In the genomic region with DNA sequence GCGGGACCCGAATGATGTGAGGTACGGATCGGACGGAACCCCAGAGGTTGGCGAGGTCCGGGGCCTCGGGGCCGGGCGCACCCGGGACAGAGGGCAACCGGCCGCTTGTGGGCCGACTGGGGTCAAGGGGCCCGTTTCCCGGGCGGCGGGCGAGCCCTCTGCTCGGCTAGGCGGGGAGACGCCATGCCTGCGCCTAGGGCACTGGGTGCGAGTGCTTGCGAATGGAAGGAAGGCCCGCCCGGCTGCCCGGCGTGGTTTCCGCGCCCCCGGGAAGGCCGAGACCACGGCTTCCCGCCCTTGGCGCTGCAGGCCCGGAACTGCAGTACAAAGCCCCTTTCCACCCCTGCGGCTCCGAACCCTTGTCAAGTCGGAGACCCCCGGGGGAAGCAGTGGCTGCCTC, we compare ENCODE assay signal across 7 mouse cellular contexts. TPM values are rescaled to one million over a fixed set of nuclear protein-coding genes. Genes with fewer than 3 reads are reported as not detected.
A peak's percentile ranks its signal among the peaks of the same experiment; 100 is the strongest.
DNase-seq lines count a peak whose midpoint lies in the region; ATAC-seq lines count a peak whose summit lies in the region.

No protein-coding gene starts in this region.

- no peaks in the 10 kb centered on the region for H3K27me3 ChIP-seq in neural tube, embryonic 11.5 days (ENCODE audit: control insufficient read depth, insufficient read depth, low read length)
- H3K27me3 ChIP-seq in embryonic facial prominence, embryonic 11.5 days (ENCODE audit: control insufficient read depth, insufficient read depth, low read length), result no peaks in the 10 kb centered on the region
- H3K27me3 ChIP-seq in hindbrain, embryonic 15.5 days, result no peaks in the 10 kb centered on the region

- H3K27ac ChIP-seq in neural tube, embryonic 11.5 days (ENCODE audit: low read depth, low read length), result peak overlapping the region; percentile 85
- peak overlapping the region; percentile 80 for H3K27ac ChIP-seq in embryonic facial prominence, embryonic 11.5 days (replicated peaks; ENCODE audit: low read depth, low read length)
- peak overlapping the region; percentile 96 for H3K27ac ChIP-seq in hindbrain, embryonic 15.5 days (replicated peaks)

- no peak for DNase-seq in neural tube, embryonic 11.5 days (ENCODE audit: low spot score)
- DNase-seq in neural tube, embryonic 10.5 days (ENCODE audit: extremely low spot score, low spot score), result no peak
- DNase-seq in embryonic facial prominence, embryonic 11.5 days (ENCODE audit: low spot score), result peak; percentile 33
- DNase-seq in lung, postnatal 36 days, result peak; percentile 12
- DNase-seq in thymus, postnatal 14 days, result peak; percentile 73
- no peak for DNase-seq in cerebellum, adult 9-10 months

- WGBS in neural tube, embryonic 11.5 days, result under 1% methylated on average over 41 of the region's 41 CpGs
- under 1% methylated on average over 41 of the region's 41 CpGs for WGBS in embryonic facial prominence, embryonic 11.5 days
- under 1% methylated on average over 38 of the region's 41 CpGs for WGBS in hindbrain, embryonic 15.5 days

- H3K4me3 ChIP-seq in neural tube, embryonic 11.5 days (ENCODE audit: low read depth, low read length), result peak overlapping the region; percentile 99
- peak overlapping the region; percentile 99 for H3K4me3 ChIP-seq in embryonic facial prominence, embryonic 11.5 days (ENCODE audit: low read depth, low read length)
- peak overlapping the region; percentile 95 for H3K4me3 ChIP-seq in hindbrain, embryonic 15.5 days

- peak overlapping the region; percentile 85 for H3K4me2 ChIP-seq in neural tube, embryonic 11.5 days (ENCODE audit: low read depth)
- H3K4me2 ChIP-seq in embryonic facial prominence, embryonic 11.5 days (ENCODE audit: low read depth, low read length), result peak overlapping the region; percentile 58
- peak overlapping the region; percentile 75 for H3K4me2 ChIP-seq in hindbrain, embryonic 15.5 days

- 0 out of 2 replicates have a peak, but pooled peaks cover 4% of the 10 kb centered on the region for H3K4me1 ChIP-seq in neural tube, embryonic 11.5 days (ENCODE audit: control insufficient read depth, insufficient read depth, low read length)
- no peaks in the 10 kb centered on the region for H3K4me1 ChIP-seq in embryonic facial prominence, embryonic 11.5 days (ENCODE audit: control insufficient read depth, insufficient read depth, low read length)
- H3K4me1 ChIP-seq in hindbrain, embryonic 15.5 days (replicated peaks), result peaks cover 15% of the 10 kb centered on the region

- H3K36me3 ChIP-seq in neural tube, embryonic 11.5 days (ENCODE audit: control insufficient read depth, insufficient read depth, low read length), result peaks cover 8% of the 10 kb centered on the region
- peaks cover 10% of the 10 kb centered on the region for H3K36me3 ChIP-seq in embryonic facial prominence, embryonic 11.5 days (replicated peaks; ENCODE audit: control insufficient read depth, insufficient read depth, low read depth, low read length)
- peaks cover 36% of the 10 kb centered on the region for H3K36me3 ChIP-seq in hindbrain, embryonic 15.5 days

- no peaks in the 10 kb centered on the region for H3K9me3 ChIP-seq in neural tube, embryonic 11.5 days (ENCODE audit: control insufficient read depth, low read length)
- H3K9me3 ChIP-seq in embryonic facial prominence, embryonic 11.5 days (replicated peaks; ENCODE audit: control insufficient read depth, low read length), result no peaks in the 10 kb centered on the region
- H3K9me3 ChIP-seq in hindbrain, embryonic 15.5 days, result no peaks in the 10 kb centered on the region

- peak overlapping the region; percentile 99 for H3K9ac ChIP-seq in neural tube, embryonic 11.5 days (ENCODE audit: low read length)
- H3K9ac ChIP-seq in embryonic facial prominence, embryonic 11.5 days (replicated peaks; ENCODE audit: low read length), result peak overlapping the region; percentile 99
- H3K9ac ChIP-seq in hindbrain, embryonic 15.5 days, result peak overlapping the region; percentile 82

- ATAC-seq in neural tube, embryonic 11.5 days (ENCODE audit: insufficient read depth, low FRiP score, low TSS enrichment), result peak; percentile 58
- peak; percentile 72 for ATAC-seq in embryonic facial prominence, embryonic 11.5 days (replicated peaks; ENCODE audit: insufficient number of reproducible peaks, low FRiP score, low TSS enrichment, low read depth)
- ATAC-seq in hindbrain, embryonic 15.5 days (ENCODE audit: low FRiP score, low read depth), result peak; percentile 57

RNA-seq across cellular contexts. Expression of a gene that starts 0.4 kb away (rescaled TPM):
- 96.0 and 101 TPM in 2 replicates for polyA plus RNA-seq in neural tube, embryonic 11.5 days (2014; fragmentation: Nextera tagmentation; extraction: Ambion mirVana)
- polyA plus RNA-seq in embryonic facial prominence, embryonic 11.5 days (2014; fragmentation: Nextera tagmentation; extraction: Ambion mirVana), result 99.3 and 116 TPM in 2 replicates
- 77.8 and 96.2 TPM in 2 replicates for polyA plus RNA-seq in hindbrain, embryonic 15.5 days (2015; fragmentation: Nextera tagmentation; extraction: Ambion mirVana)

RNA-seq across cellular contexts. Expression of a gene that starts 5.8 kb away (rescaled TPM):
- 73.2 and 74.9 TPM in 2 replicates for polyA plus RNA-seq in neural tube, embryonic 11.5 days (2014; fragmentation: Nextera tagmentation; extraction: Ambion mirVana)
- 52.6 and 59.5 TPM in 2 replicates for polyA plus RNA-seq in embryonic facial prominence, embryonic 11.5 days (2014; fragmentation: Nextera tagmentation; extraction: Ambion mirVana)
- polyA plus RNA-seq in hindbrain, embryonic 15.5 days (2015; fragmentation: Nextera tagmentation; extraction: Ambion mirVana), result 153 TPM in 2 replicates

RNA-seq across cellular contexts. Expression of a gene that starts 28.5 kb away (rescaled TPM):
- 55.1 and 58.1 TPM in 2 replicates for polyA plus RNA-seq in neural tube, embryonic 11.5 days (2014; fragmentation: Nextera tagmentation; extraction: Ambion mirVana)
- 62.8 and 71.9 TPM in 2 replicates for polyA plus RNA-seq in embryonic facial prominence, embryonic 11.5 days (2014; fragmentation: Nextera tagmentation; extraction: Ambion mirVana)
- 30.4 and 36.5 TPM in 2 replicates for polyA plus RNA-seq in hindbrain, embryonic 15.5 days (2015; fragmentation: Nextera tagmentation; extraction: Ambion mirVana)

RNA-seq across cellular contexts. Expression of a gene that starts 53.9 kb away (rescaled TPM):
- polyA plus RNA-seq in neural tube, embryonic 11.5 days (2014; fragmentation: Nextera tagmentation; extraction: Ambion mirVana), result 21.8 and 26.2 TPM in 2 replicates
- 29.4 and 30.3 TPM in 2 replicates for polyA plus RNA-seq in embryonic facial prominence, embryonic 11.5 days (2014; fragmentation: Nextera tagmentation; extraction: Ambion mirVana)
- polyA plus RNA-seq in hindbrain, embryonic 15.5 days (2015; fragmentation: Nextera tagmentation; extraction: Ambion mirVana), result 15.0 and 15.7 TPM in 2 replicates

RNA-seq across cellular contexts. Expression of a gene that starts 55.3 kb away (rescaled TPM):
- polyA plus RNA-seq in neural tube, embryonic 11.5 days (2014; fragmentation: Nextera tagmentation; extraction: Ambion mirVana), result 105 and 109 TPM in 2 replicates
- polyA plus RNA-seq in embryonic facial prominence, embryonic 11.5 days (2014; fragmentation: Nextera tagmentation; extraction: Ambion mirVana), result 89.9 and 94.7 TPM in 2 replicates
- 96.7 and 101 TPM in 2 replicates for polyA plus RNA-seq in hindbrain, embryonic 15.5 days (2015; fragmentation: Nextera tagmentation; extraction: Ambion mirVana)

Comparison
In these comparisons a context has a peak if more than half of its experiments do, and no peak if none do; other contexts are left out.
1. DNase-seq: peak in embryonic facial prominence, embryonic 11.5 days (single experiment), lung, postnatal 36 days (single experiment) and thymus, postnatal 14 days (single experiment); none in neural tube, embryonic 11.5 days (single experiment), neural tube, embryonic 10.5 days (single experiment) and cerebellum, adult 9-10 months (single experiment).
2. Peak in every context shown above with its lines, with median percentiles within 50 percentile points of each other: ATAC-seq, H3K27ac ChIP-seq, H3K4me2 ChIP-seq, H3K4me3 ChIP-seq and H3K9ac ChIP-seq.